In genomic region chr19:12475380-12476250, GRCm38 (mm10) we compare ENCODE assay signal across 8 mouse cellular contexts. TPM values are rescaled to one million over a fixed set of nuclear protein-coding genes. Genes with fewer than 3 reads are reported as not detected.
A peak's percentile ranks its signal among the peaks of the same experiment; 100 is the strongest.
DNase-seq lines count a peak whose midpoint lies in the region; ATAC-seq and TF ChIP-seq lines count a peak whose summit lies in the region.

No protein-coding gene starts in this region.

- H3K9me3 ChIP-seq in embryonic facial prominence, embryonic 15.5 days (replicated peaks), result no peaks in the 10 kb centered on the region
- no peaks in the 10 kb centered on the region for H3K9me3 ChIP-seq in heart, embryonic 11.5 days (replicated peaks; ENCODE audit: control insufficient read depth, low read length)
- H3K9me3 ChIP-seq in limb, embryonic 13.5 days, result no peaks in the 10 kb centered on the region

- no peak overlapping the region for H3K27ac ChIP-seq in thymus, adult 2 months (ENCODE audit: control insufficient read depth, insufficient read depth, low read length)
- peak overlapping the region; percentile 55 for H3K27ac ChIP-seq in embryonic facial prominence, embryonic 15.5 days (replicated peaks)
- H3K27ac ChIP-seq in heart, embryonic 11.5 days (ENCODE audit: low read depth, low read length), result no peak overlapping the region
- H3K27ac ChIP-seq in limb, embryonic 13.5 days, result peak overlapping the region; percentile 61
- H3K27ac ChIP-seq in testis, adult 2 months (ENCODE audit: control insufficient read depth, insufficient read depth, low read depth, low read length), result peak overlapping the region; percentile 91

- H3K4me3 ChIP-seq in thymus, adult 2 months (ENCODE audit: control insufficient read depth, insufficient read depth, low read length), result no peak overlapping the region
- no peak overlapping the region for H3K4me3 ChIP-seq in embryonic facial prominence, embryonic 15.5 days (replicated peaks)
- no peak overlapping the region for H3K4me3 ChIP-seq in heart, embryonic 11.5 days (ENCODE audit: low read depth, low read length)
- no peak overlapping the region for H3K4me3 ChIP-seq in limb, embryonic 13.5 days
- H3K4me3 ChIP-seq in testis, adult 2 months (ENCODE audit: control insufficient read depth, low read depth, low read length), result no peak overlapping the region

- H3K36me3 ChIP-seq in thymus, adult 2 months (ENCODE audit: control insufficient read depth, insufficient read depth, low read length), result no peaks in the 10 kb centered on the region
- H3K36me3 ChIP-seq in embryonic facial prominence, embryonic 15.5 days, result peaks cover 17% of the 10 kb centered on the region; the same call in 1 of the 2 replicates
- H3K36me3 ChIP-seq in heart, embryonic 11.5 days (ENCODE audit: control insufficient read depth, insufficient read depth, low read length), result no peaks in the 10 kb centered on the region
- peaks cover 5% of the 10 kb centered on the region; the same call in 1 of the 2 replicates for H3K36me3 ChIP-seq in limb, embryonic 13.5 days
- H3K36me3 ChIP-seq in testis, adult 2 months (ENCODE audit: control insufficient read depth, insufficient read depth, low read length), result no peaks in the 10 kb centered on the region

- DNase-seq in thymus, adult 18-20 months, result peak; percentile 50 to 51
- DNase-seq in thymus, adult 2 months, result no peak
- peak; percentile 97 for DNase-seq in kidney, adult 9 months
- peak; percentile 23 to 50 for DNase-seq in natural killer cell, adult 2 months (ENCODE audit: low spot score in 2 of 2)

- WGBS in thymus, adult 2 months, result 36% methylated on average over 15 of the region's 15 CpGs
- WGBS in embryonic facial prominence, embryonic 15.5 days, result 55% methylated on average over 15 of the region's 15 CpGs
- 68% methylated on average over 15 of the region's 15 CpGs for whole genome bisulfite sequencing in heart, embryonic 11.5 days (ENCODE audit: insufficient replicate concordance)
- 55% methylated on average over 15 of the region's 15 CpGs for WGBS in limb, embryonic 13.5 days

- no peak for TF ChIP-seq CTCF in thymus, adult 2 months (IDR thresholded peaks at IDR 0.05; ENCODE audit: borderline replicate concordance, control insufficient read depth, extremely low read depth, insufficient read depth, low read length, poor library complexity)
- TF ChIP-seq CTCF in testis, adult 2 months (IDR thresholded peaks at IDR 0.05; ENCODE audit: control insufficient read depth, insufficient read depth, insufficient replicate concordance, low read depth, low read length), result no peak

- no peaks in the 10 kb centered on the region for H3K27me3 ChIP-seq in thymus, adult 2 months (ENCODE audit: control insufficient read depth, insufficient read depth, low read length)
- H3K27me3 ChIP-seq in embryonic facial prominence, embryonic 15.5 days, result no peaks in the 10 kb centered on the region
- no peaks in the 10 kb centered on the region for H3K27me3 ChIP-seq in heart, embryonic 11.5 days (ENCODE audit: control insufficient read depth, insufficient read depth, low read length)
- no peaks in the 10 kb centered on the region for H3K27me3 ChIP-seq in limb, embryonic 13.5 days
- H3K27me3 ChIP-seq in testis, adult 2 months (ENCODE audit: control insufficient read depth, insufficient read depth, low read length), result no peaks in the 10 kb centered on the region

- TF ChIP-seq POLR2A in thymus, adult 2 months (IDR thresholded peaks at IDR 0.05; ENCODE audit: control insufficient read depth, extremely low read depth, insufficient read depth, low read length, poor library complexity), result no peak
- peak; percentile 62 for TF ChIP-seq POLR2A in testis, adult 2 months (IDR thresholded peaks at IDR 0.05; ENCODE audit: control insufficient read depth, low read depth, low read length)

- peak; percentile 89 for ATAC-seq in embryonic facial prominence, embryonic 15.5 days (ENCODE audit: insufficient number of reproducible peaks, low FRiP score, low TSS enrichment, low read depth)
- ATAC-seq in heart, embryonic 11.5 days (replicated peaks; ENCODE audit: insufficient number of reproducible peaks, low FRiP score, low TSS enrichment), result peak; percentile 71; the same call in 1 of the 2 replicates
- peak; percentile 93 for ATAC-seq in limb, embryonic 13.5 days (ENCODE audit: low FRiP score, low read depth)

- H3K9ac ChIP-seq in embryonic facial prominence, embryonic 15.5 days, result no peak overlapping the region
- H3K9ac ChIP-seq in heart, embryonic 11.5 days (ENCODE audit: low read depth, low read length), result no peak overlapping the region
- no peak overlapping the region for H3K9ac ChIP-seq in limb, embryonic 13.5 days

- no peak overlapping the region; the same call in 1 of the 2 replicates for H3K4me2 ChIP-seq in embryonic facial prominence, embryonic 15.5 days (replicated peaks)
- H3K4me2 ChIP-seq in heart, embryonic 11.5 days, result no peak overlapping the region
- peak overlapping the region; percentile 23; the same call in 1 of the 2 replicates for H3K4me2 ChIP-seq in limb, embryonic 13.5 days (replicated peaks)

- peaks cover 35% of the 10 kb centered on the region for H3K4me1 ChIP-seq in thymus, adult 2 months (replicated peaks; ENCODE audit: control insufficient read depth, insufficient read depth, low read length)
- peaks cover 31% of the 10 kb centered on the region for H3K4me1 ChIP-seq in embryonic facial prominence, embryonic 15.5 days
- no peaks in the 10 kb centered on the region for H3K4me1 ChIP-seq in heart, embryonic 11.5 days (ENCODE audit: control insufficient read depth, insufficient read depth, low read length)
- H3K4me1 ChIP-seq in limb, embryonic 13.5 days, result peaks cover 24% of the 10 kb centered on the region
- H3K4me1 ChIP-seq in testis, adult 2 months (ENCODE audit: control insufficient read depth, insufficient read depth, low read length), result no peaks in the 10 kb centered on the region; the same call in 1 of the 2 replicates

RNA-seq across cellular contexts. Expression of gene Mpeg1, which starts 15.0 kb away (rescaled TPM):
- polyA plus RNA-seq in thymus, adult 2 months (2012; rRNA removed), result 24.0 and 34.0 TPM in 2 replicates
- 0.68 and 0.87 TPM in 2 replicates for polyA plus RNA-seq in embryonic facial prominence, embryonic 15.5 days (2015; fragmentation: Nextera tagmentation; extraction: Ambion mirVana)
- 0.28 and 0.56 TPM in 2 replicates for polyA plus RNA-seq in heart, embryonic 11.5 days (2014; fragmentation: Nextera tagmentation; extraction: Ambion mirVana)
- polyA plus RNA-seq in limb, embryonic 13.5 days (2015; fragmentation: Nextera tagmentation; extraction: Ambion mirVana), result 0.50 TPM in 2 replicates
- 2.8 and 3.3 TPM in 2 replicates for polyA plus RNA-seq in testis, adult 2 months (2012; rRNA removed)

RNA-seq across cellular contexts. Expression of gene Dtx4, which starts 25.6 kb away (rescaled TPM):
- 5.6 and 6.3 TPM in 2 replicates for polyA plus RNA-seq in thymus, adult 2 months (2012; rRNA removed)
- 10.1 and 13.1 TPM in 2 replicates for polyA plus RNA-seq in embryonic facial prominence, embryonic 15.5 days (2015; fragmentation: Nextera tagmentation; extraction: Ambion mirVana)
- polyA plus RNA-seq in heart, embryonic 11.5 days (2014; fragmentation: Nextera tagmentation; extraction: Ambion mirVana), result 1.3 and 1.8 TPM in 2 replicates
- polyA plus RNA-seq in limb, embryonic 13.5 days (2015; fragmentation: Nextera tagmentation; extraction: Ambion mirVana), result 5.2 and 5.8 TPM in 2 replicates
- 5.7 and 6.0 TPM in 2 replicates for polyA plus RNA-seq in testis, adult 2 months (2012; rRNA removed)

RNA-seq across cellular contexts. Expression of gene Pfpl, which starts 47.9 kb away (rescaled TPM):
- polyA plus RNA-seq in thymus, adult 2 months (2012; rRNA removed), result 0.03 TPM in 1 of 2 replicates, not detected in the other
- polyA plus RNA-seq in embryonic facial prominence, embryonic 15.5 days (2015; fragmentation: Nextera tagmentation; extraction: Ambion mirVana), result not detected in 2 replicates
- polyA plus RNA-seq in heart, embryonic 11.5 days (2014; fragmentation: Nextera tagmentation; extraction: Ambion mirVana), result not detected in 2 replicates
- polyA plus RNA-seq in limb, embryonic 13.5 days (2015; fragmentation: Nextera tagmentation; extraction: Ambion mirVana), result not detected in 2 replicates
- 0.02 TPM in 2 replicates for polyA plus RNA-seq in testis, adult 2 months (2012; rRNA removed)

RNA-seq across cellular contexts. Expression of gene Olfr1441, which starts 58.4 kb away (rescaled TPM):
- polyA plus RNA-seq in thymus, adult 2 months (2012; rRNA removed), result not detected in 2 replicates
- polyA plus RNA-seq in embryonic facial prominence, embryonic 15.5 days (2015; fragmentation: Nextera tagmentation; extraction: Ambion mirVana), result 0.12 TPM in 1 of 2 replicates, not detected in the other
- not detected in 2 replicates for polyA plus RNA-seq in heart, embryonic 11.5 days (2014; fragmentation: Nextera tagmentation; extraction: Ambion mirVana)
- not detected in 2 replicates for polyA plus RNA-seq in limb, embryonic 13.5 days (2015; fragmentation: Nextera tagmentation; extraction: Ambion mirVana)
- not detected in 2 replicates for polyA plus RNA-seq in testis, adult 2 months (2012; rRNA removed)

Comparison
In these comparisons a context has a peak if more than half of its experiments do, and no peak if none do; other contexts are left out.
1. H3K27ac ChIP-seq: peak in embryonic facial prominence, embryonic 15.5 days (single experiment), limb, embryonic 13.5 days (single experiment) and testis, adult 2 months (single experiment); none in thymus, adult 2 months (single experiment) and heart, embryonic 11.5 days (single experiment).
2. Peak in every context shown above with its lines, with median percentiles within 50 percentile points of each other: ATAC-seq.